Mouse (Mus musculus): Measurements from ENCODE around the gene 6030452D12Rik. TPM values are rescaled to one million over a fixed set of nuclear protein-coding genes. Genes with fewer than 3 reads are reported as not detected.

6030452D12Rik gene
- total and polyA plus RNA-seq, 3 experiments: not detected

- no peak overlapping the region for H3K4me3 ChIP-seq (replicated peaks in 1 of 3; ENCODE audit: low read depth in 2 of 3, low read length in 2 of 3, poor library complexity in 1 of 3)
- no peak overlapping the region for H3K27ac ChIP-seq (ENCODE audit: insufficient read depth, low read depth)
- in situ Hi-C loops (cut with MboI; ENCODE audit: low pct_ligation_motif_present, low pct_unique_long_range_greater_than_20kb, low sequenced_read_pairs) (no loop called here), dilution Hi-C loops (cut with MboI; ENCODE audit: extremely low pct_ligation_motif_present, extremely low pct_unique_long_range_greater_than_20kb, low sequenced_read_pairs) (no loop called here)
- no peak overlapping the region for H3K4me2 ChIP-seq (ENCODE audit: insufficient read depth, low read depth, poor library complexity, severe bottlenecking)
- no peaks in the 10 kb centered on the region for H3K36me3 ChIP-seq (replicated peaks in 1 of 2; ENCODE audit: control insufficient read depth in 1 of 2, insufficient read depth in 1 of 2, low read length in 1 of 2)
- TF ChIP-seq MEF2A (IDR thresholded peaks at IDR 0.05; ENCODE audit: borderline replicate concordance, low read depth, low read length): peak; percentile 68
- peak; percentile 96 to 99 for TF ChIP-seq CTCF (conservative IDR thresholded peaks at IDR 0.05 in 1 of 2, IDR thresholded peaks at IDR 0.05 in 1 of 2; ENCODE audit: low read depth in 2 of 2, low read length in 2 of 2)
- TF ChIP-seq MAFK (IDR thresholded peaks at IDR 0.05; ENCODE audit: insufficient replicate concordance, low read length): no peak
- TF ChIP-seq ZC3H11A (IDR thresholded peaks at IDR 0.05; ENCODE audit: low read depth, low read length): 0 out of 2 replicates have a peak, but pooled peaks have one; percentile 6
- peak; percentile 34; the same call in 1 of the 2 replicates for TF ChIP-seq NELFE (IDR thresholded peaks at IDR 0.05; ENCODE audit: low read depth, low read length)
- TF ChIP-seq BHLHE40 (IDR thresholded peaks at IDR 0.05; ENCODE audit: low read depth, low read length): peak; percentile 70
- no peak for TF ChIP-seq ZKSCAN1 (IDR thresholded peaks at IDR 0.05; ENCODE audit: borderline replicate concordance, low read depth, low read length)
- peak; percentile 53; the same call in 1 of the 2 replicates for TF ChIP-seq TCF12 (IDR thresholded peaks at IDR 0.05; ENCODE audit: low read depth, low read length)
- no peak for TF ChIP-seq KAT2A (IDR thresholded peaks at IDR 0.05; ENCODE audit: insufficient replicate concordance, low read length)
- no peak for TF ChIP-seq JUN (IDR thresholded peaks at IDR 0.05; ENCODE audit: insufficient read depth, low read depth, low read length)
- TF ChIP-seq NRF1 (IDR thresholded peaks at IDR 0.05; ENCODE audit: low read depth, low read length): no peak
- peak; percentile 92 for TF ChIP-seq SMC3 (IDR thresholded peaks at IDR 0.05; ENCODE audit: low read depth, low read length)
- 0 out of 2 replicates have a peak, but pooled peaks have one; percentile 19 for TF ChIP-seq JUND (conservative IDR thresholded peaks at IDR 0.05; ENCODE audit: low read depth, low read length)
- TF ChIP-seq MYC (IDR thresholded peaks at IDR 0.05; ENCODE audit: low read depth, low read length): peak; percentile 87
- no peak for TF ChIP-seq POLR2AphosphoS2 (IDR thresholded peaks at IDR 0.05; ENCODE audit: low read depth, low read length)
- TF ChIP-seq RAD21 (IDR thresholded peaks at IDR 0.05; ENCODE audit: low read depth, low read length): peak; percentile 73
- 0 out of 2 replicates have a peak, but pooled peaks have one; percentile 14 for TF ChIP-seq ZNF384 (IDR thresholded peaks at IDR 0.05; ENCODE audit: low read depth, low read length)
- peak; percentile 71; the same call in 1 of the 2 replicates for TF ChIP-seq MAX (IDR thresholded peaks at IDR 0.05; ENCODE audit: low read length)
- no peak for TF ChIP-seq EP300 (IDR thresholded peaks at IDR 0.05; ENCODE audit: low read length)
- no peak overlapping the region for H3K9ac ChIP-seq (ENCODE audit: insufficient read depth, low read depth)
- peak; percentile 85 for DNase-seq (ENCODE audit: extremely low read depth)
- peaks cover 3 to 5% of the 10 kb centered on the region in 2 experiments; a peak in 3 of 4 replicates for H3K4me1 ChIP-seq (ENCODE audit: control insufficient read depth in 1 of 2, insufficient read depth in 2 of 2)
- no peaks in the 10 kb centered on the region for H3K9me3 ChIP-seq (replicated peaks; ENCODE audit: low read length)
- no peaks in the 10 kb centered on the region for H3K79me2 ChIP-seq (replicated peaks; ENCODE audit: control insufficient read depth, extremely low read depth, insufficient read depth, poor library complexity, severe bottlenecking)
- H3K27me3 ChIP-seq (replicated peaks): no peaks in the 10 kb centered on the region
Observed at GRCm38 (mm10) chr8:106534449-106534848, 34.1 kb downstream of the 6030452D12Rik start.

- in situ Hi-C loops (cut with MboI; ENCODE audit: low pct_ligation_motif_present, low pct_unique_long_range_greater_than_20kb, low sequenced_read_pairs): no loop called here
- Histone ChIP-seq H3K36me3 (replicated peaks in 1 of 2; ENCODE audit: control insufficient read depth in 1 of 2, insufficient read depth in 1 of 2, low read length in 1 of 2) (no peaks in the 10 kb centered on the region), H3K9ac (ENCODE audit: insufficient read depth, low read depth) (no peak overlapping the region), H3K4me2 (ENCODE audit: insufficient read depth, low read depth, poor library complexity, severe bottlenecking) (no peak overlapping the region), H3K4me3 (replicated peaks in 1 of 3; ENCODE audit: low read depth in 2 of 3, low read length in 2 of 3, poor library complexity in 1 of 3) (no peak overlapping the region), H3K79me2 (replicated peaks; ENCODE audit: control insufficient read depth, extremely low read depth, insufficient read depth, poor library complexity, severe bottlenecking) (no peaks in the 10 kb centered on the region), H3K27me3 (replicated peaks) (no peaks in the 10 kb centered on the region), H3K9me3 (replicated peaks; ENCODE audit: low read length) (no peaks in the 10 kb centered on the region), H3K27ac (ENCODE audit: insufficient read depth, low read depth) (no peak overlapping the region), H3K4me1 (ENCODE audit: control insufficient read depth in 1 of 2, insufficient read depth in 2 of 2) (peaks cover 3 to 5% of the 10 kb centered on the region in 2 experiments; a peak in 3 of 4 replicates)
- dilution Hi-C loops (cut with MboI; ENCODE audit: extremely low pct_ligation_motif_present, extremely low pct_unique_long_range_greater_than_20kb, low sequenced_read_pairs): no loop called here
- DNase-seq (ENCODE audit: extremely low read depth): peak; percentile 36
- TF ChIP-seq TCF12 (IDR thresholded peaks at IDR 0.05; ENCODE audit: low read depth, low read length): no peak
- TF ChIP-seq CTCF (conservative IDR thresholded peaks at IDR 0.05 in 1 of 2, IDR thresholded peaks at IDR 0.05 in 1 of 2; ENCODE audit: low read depth in 2 of 2, low read length in 2 of 2): peak; percentile 63 to 68
- no peak for TF ChIP-seq ZKSCAN1 (IDR thresholded peaks at IDR 0.05; ENCODE audit: borderline replicate concordance, low read depth, low read length)
- TF ChIP-seq NELFE (IDR thresholded peaks at IDR 0.05; ENCODE audit: low read depth, low read length): no peak
- no peak for TF ChIP-seq UBTF (IDR thresholded peaks at IDR 0.05; ENCODE audit: low read depth, low read length)
- peak; percentile 40 for TF ChIP-seq RAD21 (IDR thresholded peaks at IDR 0.05; ENCODE audit: low read depth, low read length)
Observed at GRCm38 (mm10) chr8:106535448-106535847, 35.1 kb downstream of the 6030452D12Rik start.
